Mouse (Mus musculus) spleen, postnatal 14 days (tissue): ENCODE data around the gene Neurl2.
"Not testable (repeated sequence)": the region's sequence is repeated elsewhere in the genome, so short reads cannot be mapped to it uniquely, and the experiment has no call there.

ENCODE experiments used
- DNase-seq, 2 experiments: peaks; one replicate each; pipeline ENCODE4 v3.0.0; 2021 to 2022; ENCODE audit warnings: low spot score in 2 of 2

Neurl2 gene

GRCm38 (mm10) chr2:164833314-164833959 lies at the start of gene Neurl2:
TSS of gene Neurl2 (minus strand) at chr2:164833456.
- peak; percentile 52 to 71 for DNase-seq

DNA sequence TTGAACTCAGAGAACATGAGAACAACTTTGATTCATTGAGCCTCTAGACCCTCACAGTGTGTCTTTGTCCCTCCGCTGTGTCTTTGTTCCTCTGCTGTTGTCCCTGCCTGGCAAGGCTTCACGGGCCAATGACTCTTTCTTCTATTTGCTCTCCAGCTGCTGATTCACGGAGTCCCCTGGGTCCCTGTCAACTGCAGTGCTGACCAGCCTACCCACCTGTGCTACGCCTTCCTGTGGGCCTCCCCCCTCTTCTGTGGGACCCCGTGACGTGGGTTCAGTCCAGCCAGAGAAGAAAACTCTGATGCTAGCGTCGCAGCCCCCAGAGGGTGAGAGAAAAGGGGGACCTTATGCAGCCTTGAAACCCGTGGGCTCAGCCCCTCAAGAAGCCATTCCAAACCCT lies 49.4 kb upstream of the Neurl2 start:
- peak in 1 of 2 experiments; percentile 28 for DNase-seq

DNA sequence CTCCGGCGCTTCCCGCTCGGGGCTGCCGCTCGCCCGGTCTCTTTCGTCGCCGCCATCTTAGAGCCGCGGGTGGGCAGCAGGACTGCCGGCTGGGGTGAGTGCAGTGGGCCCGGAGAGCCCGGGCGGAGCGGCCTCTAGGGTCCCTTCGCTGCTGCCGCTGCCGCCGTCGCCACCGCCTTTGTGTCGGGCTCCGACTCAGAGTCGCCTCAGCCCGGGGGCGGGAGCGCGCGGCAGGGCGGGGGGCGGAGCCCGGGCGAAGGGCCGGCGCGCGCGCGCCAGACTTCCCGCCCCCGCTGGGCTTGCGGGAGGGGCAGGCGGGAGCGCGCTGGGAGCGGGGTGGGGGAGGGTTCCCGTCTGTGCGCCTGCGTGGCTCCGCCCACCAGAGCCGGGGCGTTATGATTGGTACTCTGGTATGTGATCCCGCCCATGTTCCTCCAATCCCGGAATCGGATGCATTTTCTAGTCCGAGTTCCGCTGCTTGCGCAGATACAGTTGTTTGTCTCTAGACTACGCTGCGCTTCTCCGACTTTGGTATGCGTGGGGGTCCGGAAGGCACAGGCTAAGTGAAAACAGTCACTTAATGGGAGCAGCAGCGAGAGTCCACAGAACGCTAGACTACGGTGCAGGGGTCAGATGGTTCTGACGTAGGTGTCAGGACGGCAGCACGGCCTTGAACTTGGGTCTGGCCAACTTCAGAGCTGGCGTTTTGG lies 46.5 kb upstream of the Neurl2 start:
- peak; percentile 91 to 92 for DNase-seq

DNA sequence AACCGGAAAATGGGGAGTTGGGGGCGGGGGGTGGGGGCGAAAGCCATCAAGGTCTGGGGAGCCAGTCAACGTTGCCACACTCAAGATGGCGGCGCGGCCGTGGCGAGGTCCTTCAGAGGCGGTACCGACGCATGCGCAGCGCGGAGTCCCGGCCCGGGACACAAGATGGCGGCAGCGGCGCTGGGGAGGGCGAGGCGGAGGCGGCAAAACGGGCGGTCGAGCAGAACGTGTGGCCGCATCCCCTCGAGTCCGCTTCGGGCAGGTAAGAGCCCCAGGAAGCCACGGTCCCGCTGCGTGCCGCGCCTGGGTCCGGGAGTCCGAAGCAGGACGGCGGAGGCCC lies 45.9 kb upstream of the Neurl2 start, which contains the start of gene Pcif1:
Gene Pcif1 (plus strand): TSS at position 77 of the 340 bp plus-strand sequence.
- peak; percentile 93 to 96 for DNase-seq

- DNase-seq, result peak in 1 of 2 experiments; percentile 41
Observed at GRCm38 (mm10) chr2:164878509-164879227, 45.4 kb upstream of the Neurl2 start.

GRCm38 (mm10) chr2:164877376-164878215 lies 44.3 kb upstream of the Neurl2 start:
- DNase-seq, result not testable (repeated sequence)

GRCm38 (mm10) chr2:164875648-164876047 lies 42.4 kb upstream of the Neurl2 start:
- not testable (repeated sequence) for DNase-seq

GRCm38 (mm10) chr2:164874239-164874769 lies 41.0 kb upstream of the Neurl2 start:
- no peak for DNase-seq

- no peak for DNase-seq
Observed at GRCm38 (mm10) chr2:164873621-164874020, 40.4 kb upstream of the Neurl2 start.

DNA sequence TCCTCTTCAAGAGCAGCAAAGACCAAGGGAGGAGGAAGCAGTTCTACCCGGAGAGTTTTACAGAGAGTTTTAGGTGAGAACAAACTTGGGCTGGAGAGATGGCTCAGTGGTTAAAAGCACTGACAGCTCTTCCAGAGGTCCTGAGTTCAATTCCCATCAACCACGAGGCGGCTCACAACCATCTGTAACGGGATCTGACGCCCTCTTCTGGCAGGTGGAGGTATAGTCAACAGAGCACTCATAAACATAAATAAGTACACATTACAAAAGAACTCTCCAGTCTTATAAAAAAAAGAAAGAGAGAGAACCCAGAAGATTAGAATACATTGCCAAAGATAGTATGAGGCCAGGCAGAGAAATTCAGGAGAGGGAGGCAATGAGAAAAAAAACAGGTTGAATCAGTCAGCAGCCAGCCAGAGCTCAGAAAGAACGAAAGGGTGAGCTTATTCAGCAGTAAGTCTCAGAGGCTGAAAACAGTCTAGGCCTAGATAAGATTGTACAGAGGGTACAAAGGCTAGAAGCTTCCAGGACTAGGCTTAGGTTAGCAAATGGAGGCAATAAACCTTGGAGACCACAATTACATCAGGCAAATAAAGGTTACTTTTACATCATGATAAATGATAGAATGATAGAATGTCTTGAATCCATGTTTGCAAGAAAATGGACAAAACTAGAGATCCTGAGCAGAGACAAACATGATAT lies 38.5 kb upstream of the Neurl2 start:
- no peak for DNase-seq

DNA sequence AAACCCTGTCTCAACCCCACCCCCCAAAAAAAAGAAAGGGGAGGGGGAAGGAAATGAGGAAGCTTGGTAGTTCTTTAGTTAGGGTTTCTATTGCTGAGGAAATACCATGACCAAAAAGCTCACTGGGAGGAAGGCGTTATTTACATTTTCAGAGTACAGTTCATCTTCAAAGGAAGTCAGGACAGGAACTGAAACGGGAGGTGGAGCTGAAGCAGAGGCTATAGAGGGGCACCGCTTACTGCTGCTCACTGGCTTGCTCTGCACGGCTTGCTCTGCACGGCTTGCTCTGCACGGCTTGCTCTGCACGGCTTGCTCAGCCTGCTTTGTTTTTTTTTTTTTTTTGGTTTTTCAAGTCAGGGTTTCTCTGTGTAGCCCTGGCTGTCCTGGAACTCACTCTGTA lies 35.2 kb upstream of the Neurl2 start:
- no peak for DNase-seq

DNA sequence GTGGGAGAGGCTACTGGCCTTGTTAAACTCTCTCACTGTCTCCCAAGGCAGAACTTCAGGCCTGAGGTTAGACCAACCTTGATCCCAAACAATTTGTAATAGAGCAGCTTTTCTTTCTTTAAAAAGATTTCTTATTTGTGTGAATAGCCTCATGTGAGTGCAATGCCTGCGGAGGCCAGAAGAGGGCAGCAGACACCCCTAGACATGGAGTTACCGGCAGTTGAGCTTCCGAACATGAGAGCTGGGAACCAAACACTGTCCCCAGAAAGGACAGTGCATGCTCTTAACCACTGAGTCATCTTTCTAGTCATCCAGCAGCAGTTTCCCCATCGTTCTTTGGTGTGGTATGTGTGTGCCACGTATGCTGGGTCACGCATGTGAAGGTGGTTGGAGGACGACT lies 34.3 kb upstream of the Neurl2 start:
- no peak for DNase-seq

GRCm38 (mm10) chr2:164866741-164867551 lies 33.7 kb upstream of the Neurl2 start:
- DNase-seq, result no peak

DNA sequence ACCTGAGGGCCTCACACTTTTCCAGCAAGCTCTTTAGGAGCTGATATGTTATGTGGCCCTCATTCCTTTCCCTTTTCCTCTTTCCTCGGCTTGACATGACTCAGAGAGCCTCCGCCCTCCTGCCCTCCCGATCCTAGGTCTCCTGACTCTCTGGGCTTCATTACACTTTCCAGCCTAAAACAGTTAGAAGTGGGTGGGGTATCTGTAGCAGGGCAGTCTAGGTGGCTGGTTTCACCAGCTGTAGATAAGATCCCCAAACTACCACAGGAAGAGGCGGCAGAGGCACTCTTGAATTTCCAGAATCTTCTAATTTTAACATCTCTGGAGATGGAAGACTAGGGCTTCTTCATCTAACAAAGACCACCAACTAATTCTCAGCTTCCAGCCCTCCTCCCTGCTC lies 31.3 kb upstream of the Neurl2 start:
- no peak for DNase-seq

DNA sequence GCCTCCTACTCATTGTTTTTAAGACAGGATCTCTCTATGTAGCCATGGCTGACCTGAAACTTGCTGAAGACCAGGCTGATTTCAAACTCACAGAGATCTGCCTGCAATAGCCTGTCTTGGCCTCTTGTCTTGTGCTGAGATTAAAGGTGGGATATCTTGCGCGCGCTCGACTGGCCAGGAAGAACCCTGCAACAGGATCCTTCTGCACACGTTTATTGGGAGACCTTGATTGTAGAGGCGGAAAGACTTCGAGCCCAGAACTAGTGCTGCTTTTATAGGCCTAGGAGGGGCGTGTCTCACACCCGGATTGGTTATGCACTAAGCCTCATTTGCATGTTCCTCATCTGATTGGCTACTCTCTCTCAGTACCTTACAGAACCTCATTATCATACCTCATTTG lies 30.2 kb upstream of the Neurl2 start:
- DNase-seq, result not testable (repeated sequence)

GRCm38 (mm10) chr2:164862179-164862861 lies 29.1 kb upstream of the Neurl2 start:
- no peak for DNase-seq

DNA sequence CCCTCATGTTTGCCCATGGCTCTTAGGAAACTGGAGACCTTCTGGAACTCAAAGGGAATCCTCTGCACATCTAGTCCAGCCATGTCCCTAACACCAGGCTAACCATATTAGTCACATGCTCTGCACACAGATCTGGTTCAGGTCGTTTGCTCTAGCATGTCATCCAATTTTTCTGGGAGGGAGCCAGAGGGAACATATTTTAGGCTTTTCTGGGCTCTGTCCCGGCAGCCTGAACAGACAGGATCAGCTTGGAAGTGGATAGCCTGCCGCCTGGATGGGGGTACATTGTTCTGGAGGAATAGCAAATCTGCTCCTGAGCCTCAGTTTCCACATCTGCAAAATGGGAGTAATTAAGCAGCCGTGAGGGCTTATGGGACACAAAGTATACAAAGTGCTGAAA lies 27.8 kb upstream of the Neurl2 start:
- no peak for DNase-seq

DNA sequence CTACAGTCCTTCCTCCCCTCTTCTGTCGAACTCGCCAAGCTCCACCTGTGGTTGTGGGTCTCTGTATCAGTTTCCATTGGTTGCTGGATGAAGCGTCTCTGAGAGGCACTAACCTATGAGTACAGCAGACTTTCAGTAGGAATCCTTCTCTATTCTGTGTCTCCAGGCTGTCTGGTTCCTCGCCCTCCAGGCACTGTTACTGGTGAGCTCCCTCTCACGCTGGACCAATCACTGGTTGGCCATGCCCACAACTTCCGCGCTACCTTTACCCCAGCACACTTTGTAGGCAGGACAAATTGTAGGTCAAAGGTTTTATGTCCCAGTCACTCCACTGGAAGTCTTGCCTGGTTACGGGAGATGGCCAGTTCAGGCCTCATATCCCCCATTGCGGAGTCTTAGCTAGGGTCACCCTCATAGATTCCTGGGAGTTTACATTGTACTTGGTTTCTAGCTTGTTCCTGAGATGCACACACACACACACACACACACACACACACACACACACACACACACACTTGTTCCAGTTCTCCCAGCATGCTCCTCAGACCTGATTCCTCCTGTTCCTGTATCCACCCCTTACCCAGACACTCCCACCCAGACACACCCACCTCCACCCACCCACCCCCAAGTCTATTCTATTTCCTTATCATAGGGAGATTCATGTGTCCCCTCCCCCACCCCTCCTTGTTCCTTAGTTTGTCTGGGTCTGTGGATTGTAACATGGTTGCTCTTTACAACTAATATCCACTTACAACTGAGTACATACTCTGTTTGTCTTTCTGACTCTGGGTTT lies 26.6 kb upstream of the Neurl2 start:
- DNase-seq, result no peak

DNA sequence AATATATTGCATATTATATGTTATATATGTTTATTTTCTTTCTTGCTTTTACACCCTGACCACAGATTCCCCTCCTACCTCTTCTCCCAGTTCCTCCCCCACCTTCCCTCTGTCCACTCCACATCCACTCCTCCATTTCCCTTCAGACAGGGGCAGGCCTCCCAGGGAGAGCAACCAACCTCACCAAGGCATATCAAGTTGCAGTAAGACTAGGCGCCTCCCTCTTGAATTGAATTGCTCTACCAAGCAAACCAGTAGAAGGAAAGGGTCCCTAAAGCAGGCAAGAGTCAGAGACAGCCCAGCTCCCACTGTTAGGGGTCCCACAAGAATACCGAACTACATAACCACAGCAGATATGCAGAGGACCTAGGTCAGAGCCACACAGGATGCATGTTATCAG lies 25.9 kb upstream of the Neurl2 start:
- DNase-seq, result no peak
